Mouse (Mus musculus) urinary bladder, postnatal 25 days (tissue): ENCODE measurements around the gene Arxes2.
"Not testable (repeated sequence)": the region's sequence is repeated elsewhere in the genome, so short reads cannot be mapped to it uniquely, and the experiment has no call there.

ENCODE experiments used
- DNase-seq: peaks from one replicate; pipeline ENCODE4 v3.0.0; 2022; ENCODE audit warnings: low spot score

The Arxes2 gene

DNA sequence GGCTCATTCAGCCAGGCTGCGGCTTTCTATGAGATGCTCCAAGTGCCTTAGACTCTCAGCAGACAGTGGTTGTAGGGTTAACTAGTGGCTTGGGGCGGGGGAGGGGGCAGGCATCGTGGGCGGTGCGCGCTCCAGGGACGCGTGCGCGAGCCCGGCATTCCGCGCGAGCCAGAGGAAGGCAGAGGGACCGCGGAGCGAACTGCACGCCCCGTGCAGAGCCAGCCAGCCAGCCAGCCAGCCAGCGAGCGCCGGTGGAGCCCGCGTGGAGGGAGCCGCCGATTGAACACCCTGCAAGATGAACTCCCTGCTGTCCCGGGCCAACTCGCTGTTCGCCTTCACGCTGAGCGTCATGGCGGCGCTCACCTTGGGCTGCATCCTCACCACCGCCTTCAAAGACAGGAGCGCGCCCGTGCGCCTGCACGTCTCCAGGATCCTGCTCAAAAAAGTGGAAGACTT lies at the start of gene Arxes2:
Arxes2 (plus strand) TSS at position 161 of the 456 bp plus-strand sequence.
- DNase-seq, result not testable (repeated sequence)

DNA sequence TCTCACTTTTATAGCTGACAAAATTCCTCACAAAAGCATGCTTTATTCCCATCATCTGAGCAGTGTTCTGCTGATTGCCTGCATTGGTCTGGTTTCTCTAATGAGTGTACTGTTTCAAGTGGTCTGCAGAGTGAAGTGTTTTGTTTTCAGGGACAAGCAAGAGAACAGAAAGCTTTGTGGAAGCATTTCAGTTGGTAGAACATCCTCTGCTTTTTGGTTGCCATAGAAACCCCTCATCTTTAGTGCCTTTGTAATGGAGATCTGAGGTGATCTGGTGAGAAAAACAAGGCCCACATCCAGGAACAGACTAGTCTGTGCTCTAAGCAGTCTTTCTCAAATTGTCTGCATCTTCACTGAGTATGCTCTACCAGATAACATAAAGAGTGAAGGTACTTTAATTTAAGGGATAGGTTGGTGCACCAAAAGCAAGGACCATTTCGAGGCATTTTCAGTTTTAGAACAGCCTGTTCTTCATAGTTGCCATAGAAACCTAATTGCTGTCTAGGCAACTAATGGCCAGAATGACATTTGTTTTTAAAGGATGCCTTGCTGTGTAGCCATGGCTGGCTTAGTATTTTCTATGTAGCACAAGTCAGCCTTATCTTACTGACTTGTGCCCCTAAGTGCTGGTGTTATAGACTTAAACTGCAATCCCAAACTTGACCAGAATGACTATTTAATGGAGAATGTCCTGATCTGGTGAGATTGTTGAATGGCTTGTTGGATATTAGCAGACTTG lies 44.8 kb upstream of the Arxes2 start:
- no peak for DNase-seq

DNA sequence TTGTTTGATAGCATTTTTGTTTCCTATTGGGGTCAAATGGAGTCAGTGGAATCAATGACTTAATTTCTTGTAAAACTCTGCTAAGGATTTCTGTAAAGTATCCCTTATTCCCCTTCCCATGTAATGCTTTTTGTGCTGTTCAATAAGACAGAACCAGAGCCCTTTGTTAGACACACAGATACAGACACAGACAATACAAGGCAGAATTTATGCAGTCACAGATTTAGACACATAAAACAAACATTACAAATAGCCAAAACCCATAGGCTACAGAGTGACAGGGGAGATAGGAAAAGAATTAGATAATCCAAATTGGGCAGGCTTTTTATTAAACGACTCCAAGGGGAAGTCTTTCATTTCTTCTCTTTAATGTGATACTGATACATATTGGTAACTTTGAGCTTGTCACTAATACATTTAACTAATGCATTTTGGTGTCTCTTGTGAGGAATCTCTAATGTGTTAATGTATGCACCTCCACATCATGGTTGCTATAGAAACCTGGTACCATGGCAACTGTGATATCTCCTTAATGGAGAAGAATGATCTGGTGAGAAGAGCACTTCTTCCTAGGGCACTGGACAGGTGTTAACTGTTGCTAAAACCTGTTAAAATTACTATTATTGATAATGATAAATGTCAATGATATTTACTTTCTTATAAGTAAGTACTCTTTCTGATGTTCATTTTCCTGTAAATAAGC lies 36.5 kb upstream of the Arxes2 start:
- no peak for DNase-seq

DNA sequence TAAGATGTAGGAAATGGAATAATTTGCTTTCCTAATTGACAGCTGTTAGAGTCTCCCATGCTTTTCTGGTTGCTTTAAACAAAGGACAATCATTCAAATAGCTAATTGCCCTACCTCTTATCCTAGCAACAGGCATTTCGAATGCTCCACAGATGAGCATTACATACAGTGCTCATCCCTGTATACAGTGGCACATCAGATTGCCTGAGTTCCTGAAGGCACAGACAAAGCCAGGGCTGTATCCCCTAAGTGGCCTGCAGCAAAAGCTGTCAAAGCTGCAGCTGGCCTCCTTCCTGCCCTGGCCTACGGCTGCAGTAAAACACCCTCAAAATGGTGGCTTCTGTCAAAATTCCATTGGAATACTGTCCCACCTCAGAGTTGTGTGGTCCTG lies 35.9 kb upstream of the Arxes2 start:
- DNase-seq, result no peak

DNA sequence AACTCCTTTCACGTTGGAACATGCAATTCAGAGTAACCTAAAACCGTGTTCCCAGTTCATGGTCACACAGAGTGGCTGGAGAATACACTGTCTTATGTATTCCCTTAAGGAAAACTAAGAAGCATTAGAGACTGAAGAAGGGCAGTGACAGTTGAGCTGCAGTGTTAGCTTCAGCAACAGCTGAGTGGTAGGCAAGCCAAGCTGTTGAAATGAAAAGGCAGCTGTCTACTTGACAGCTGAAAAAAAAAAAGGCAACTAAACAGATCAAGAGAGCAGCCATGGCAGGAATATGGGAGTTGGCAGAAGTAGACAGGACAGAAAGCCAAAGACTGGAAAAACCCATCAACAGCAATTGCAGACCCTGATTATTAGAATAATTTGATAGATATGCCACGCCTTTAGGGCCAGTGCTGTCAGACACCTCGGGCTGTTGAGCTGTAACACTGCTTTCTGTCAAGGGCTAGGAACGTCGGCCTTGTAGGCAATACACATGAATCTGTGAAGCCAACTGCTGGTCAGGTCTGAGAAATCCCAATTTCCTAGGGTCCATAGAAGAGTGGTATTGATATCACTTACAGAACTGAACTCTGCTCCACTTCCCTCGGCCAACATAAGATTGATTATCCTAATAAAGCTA lies 34.9 kb upstream of the Arxes2 start:
- DNase-seq, result no peak

DNA sequence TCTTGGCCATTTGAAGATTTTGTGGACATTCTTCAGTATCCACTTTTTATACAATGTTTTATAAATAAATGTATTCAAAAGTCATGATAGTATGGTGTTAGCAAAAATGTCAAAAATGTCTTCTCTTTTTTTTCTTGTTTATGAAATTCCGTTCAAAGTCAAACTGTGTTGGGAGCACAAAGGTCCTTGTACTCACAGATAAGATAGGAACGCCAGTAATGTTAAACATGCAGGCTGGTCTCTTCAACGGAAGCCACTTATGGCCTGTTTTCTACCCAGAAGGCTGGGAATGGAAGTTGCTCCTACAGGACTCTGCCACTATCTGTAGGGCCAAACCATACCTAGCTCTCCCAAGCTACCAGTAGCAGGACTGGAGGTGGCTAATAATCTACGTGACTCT lies 34.1 kb upstream of the Arxes2 start:
- no peak for DNase-seq

DNA sequence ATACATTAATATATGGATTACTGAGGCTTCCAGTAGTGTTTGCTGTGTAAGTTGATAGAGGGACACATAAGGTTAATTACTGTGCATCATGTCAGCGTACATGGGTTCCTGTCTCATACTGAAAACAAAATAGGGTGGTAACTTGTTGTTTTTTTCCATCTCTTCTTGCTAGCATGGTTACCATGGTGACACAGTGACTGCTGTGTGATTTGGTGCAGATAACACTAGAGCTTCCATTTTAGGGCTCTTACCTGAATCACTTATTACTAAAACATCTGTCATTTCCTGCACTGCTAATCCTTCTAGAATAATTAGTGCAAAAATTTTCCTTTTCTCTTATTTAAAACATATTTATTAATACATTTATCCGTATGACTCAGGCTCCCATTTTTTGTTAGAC lies 31.3 kb upstream of the Arxes2 start:
- DNase-seq, result no peak

DNA sequence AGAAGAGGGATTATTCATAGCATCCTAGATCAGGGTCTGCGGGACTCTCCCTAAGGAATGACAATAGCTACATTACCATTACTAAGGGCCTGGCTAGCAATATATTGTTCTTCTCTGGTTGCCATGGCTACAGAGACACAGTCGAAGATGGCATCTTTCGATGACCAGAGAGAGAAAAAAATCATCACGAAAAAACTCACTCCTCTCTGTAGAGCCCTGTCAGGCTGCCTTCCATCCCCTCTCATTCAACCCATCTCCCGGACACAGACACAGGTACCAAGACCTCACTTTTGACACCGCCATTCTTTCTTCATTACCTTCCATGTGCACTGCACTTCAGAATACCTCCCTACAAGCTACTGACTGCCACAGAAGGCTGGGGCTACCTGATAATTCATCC lies 30.5 kb upstream of the Arxes2 start:
- no peak for DNase-seq

DNA sequence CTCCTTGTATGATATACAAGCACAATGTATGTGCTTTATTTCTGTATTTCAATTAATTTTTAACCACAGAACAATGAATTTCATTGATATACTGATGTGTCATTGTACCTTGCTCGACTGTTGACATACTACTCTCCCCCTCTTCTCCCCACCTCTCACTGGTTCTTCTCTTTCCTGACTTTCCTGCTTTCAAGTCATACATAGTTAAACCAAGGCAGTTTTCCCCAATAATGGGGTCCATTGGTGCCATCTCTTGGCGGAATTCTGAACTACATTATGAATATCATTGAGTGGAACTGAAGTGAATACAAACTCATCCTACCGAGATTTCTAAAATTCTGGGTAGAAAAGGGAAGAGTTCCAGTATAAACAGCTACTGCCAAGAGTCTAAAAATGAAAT lies 30.0 kb upstream of the Arxes2 start:
- DNase-seq, result peak; percentile 4

DNA sequence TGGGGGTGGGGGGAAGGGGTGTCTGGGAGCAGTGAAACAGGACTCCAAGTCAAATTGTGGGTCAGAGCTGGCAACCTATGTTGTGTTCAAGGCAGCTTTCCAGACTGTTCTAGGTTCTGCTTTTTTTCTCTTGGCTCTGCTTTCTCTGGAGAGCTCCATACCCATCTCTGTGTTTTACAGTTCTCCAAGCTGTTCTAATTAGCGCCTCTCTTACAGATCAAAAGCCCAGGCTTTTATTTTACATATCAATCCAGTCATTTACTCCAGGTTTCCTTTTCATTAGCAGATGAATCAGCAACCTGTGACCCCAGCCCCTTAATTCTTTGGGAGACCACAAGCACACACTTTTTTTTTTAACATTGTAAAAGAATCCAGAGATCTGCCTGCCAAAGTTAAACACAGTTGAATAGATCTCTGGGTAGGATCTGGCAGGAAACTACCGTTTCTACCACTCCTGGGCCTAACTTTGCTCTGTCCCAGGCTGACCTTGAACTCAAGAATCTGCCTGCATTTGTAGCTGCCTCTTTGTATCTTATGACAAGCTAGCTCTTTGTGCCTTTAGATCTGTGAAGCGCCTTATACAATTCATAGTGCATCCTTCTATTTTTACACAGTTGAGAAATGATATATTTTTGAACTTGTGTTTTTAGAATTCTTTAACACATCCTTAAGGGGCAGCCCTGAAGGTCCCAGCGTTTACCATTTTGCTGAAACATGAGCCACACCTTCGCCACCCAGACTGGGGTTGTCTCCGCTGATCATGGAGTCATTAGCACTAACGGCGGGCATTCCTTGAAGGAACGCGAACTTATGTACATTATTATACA lies 19.8 kb upstream of the Arxes2 start:
- DNase-seq, result no peak

DNA sequence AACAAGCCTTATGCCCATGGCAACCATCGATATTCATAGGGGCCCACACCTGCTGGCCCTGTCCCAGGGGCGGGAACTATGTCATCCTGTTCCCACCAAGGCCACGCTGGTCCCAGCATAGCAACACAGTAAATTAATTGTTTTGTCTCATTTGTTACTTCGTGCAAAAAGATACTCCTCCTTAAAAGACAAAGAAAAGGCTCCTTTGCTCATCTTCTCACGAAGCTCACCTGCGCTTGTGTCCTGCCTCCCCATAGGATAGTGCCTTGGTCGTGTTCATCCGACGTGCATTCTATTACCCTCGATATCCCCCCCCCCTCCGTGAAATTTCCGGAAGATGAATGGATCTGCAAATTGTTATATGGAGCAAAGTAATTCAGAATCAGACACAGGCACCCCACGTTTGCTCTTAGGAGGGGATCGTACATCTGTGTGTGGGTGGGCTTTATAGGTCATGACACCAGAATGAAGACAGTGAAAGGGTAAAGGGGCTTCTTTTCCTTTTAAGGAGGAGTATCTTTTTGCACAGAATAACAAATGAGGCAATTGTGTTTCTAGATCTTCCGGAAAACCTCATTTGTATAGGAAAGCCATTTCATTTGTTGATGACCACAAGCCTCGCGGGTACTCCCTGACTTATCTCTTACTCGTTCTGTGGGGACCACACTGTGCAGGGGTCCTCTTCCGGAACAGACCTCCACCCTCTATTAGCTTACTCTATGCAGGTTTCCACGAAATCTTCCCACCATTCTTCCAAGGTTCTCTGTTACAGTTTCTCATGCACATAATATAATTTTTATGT lies 19.0 kb upstream of the Arxes2 start:
- DNase-seq, result no peak

DNA sequence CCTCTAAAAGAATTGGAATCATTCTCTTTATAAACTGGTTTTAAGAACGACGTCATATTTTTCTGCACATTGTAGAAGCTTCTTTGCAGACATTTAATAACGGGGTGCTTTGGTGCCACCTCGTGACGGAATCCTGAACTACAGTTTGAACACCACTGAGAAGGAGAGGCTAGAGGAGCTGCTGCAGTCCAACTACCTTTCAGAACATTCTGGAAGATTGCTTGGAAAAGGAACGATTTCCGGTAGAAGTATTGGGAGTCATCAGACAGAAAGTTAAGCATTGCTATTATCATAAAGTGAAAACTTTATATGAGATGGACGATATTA lies 18.4 kb upstream of the Arxes2 start:
- peak; percentile 63 for DNase-seq

DNA sequence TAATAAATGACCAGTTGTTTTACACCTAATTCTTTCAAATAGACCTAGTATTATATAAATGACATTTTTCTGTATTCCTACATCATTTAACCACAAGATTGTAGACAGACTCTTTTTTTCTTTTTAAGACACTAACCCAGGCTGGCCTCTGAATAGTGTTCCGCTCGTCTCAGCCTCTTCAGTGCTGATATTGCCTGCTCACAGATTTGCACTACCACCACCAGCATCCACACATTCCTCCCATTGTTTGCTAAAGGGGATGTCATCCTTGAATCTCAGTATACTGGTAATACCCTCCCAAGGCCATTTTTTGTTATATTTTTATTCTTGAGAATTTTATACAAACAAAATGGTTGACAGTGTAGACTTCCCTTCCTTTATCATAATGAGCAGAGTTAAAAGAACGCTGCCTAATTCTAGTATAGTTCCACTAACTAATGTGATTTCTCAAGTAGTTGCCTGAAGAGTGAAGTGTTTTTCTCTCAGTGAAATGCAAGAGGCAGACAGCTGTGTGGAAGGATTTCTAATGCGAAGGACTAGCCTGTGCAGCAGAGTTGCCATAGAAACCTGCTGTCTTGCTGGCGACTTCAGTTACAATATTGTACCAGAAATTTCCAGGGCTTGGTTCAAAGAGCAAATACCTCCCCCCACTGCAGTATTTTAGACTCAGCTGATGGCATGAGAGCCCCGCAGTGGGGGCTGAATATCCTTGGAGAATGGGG lies 8.9 kb upstream of the Arxes2 start:
- DNase-seq, result no peak

DNA sequence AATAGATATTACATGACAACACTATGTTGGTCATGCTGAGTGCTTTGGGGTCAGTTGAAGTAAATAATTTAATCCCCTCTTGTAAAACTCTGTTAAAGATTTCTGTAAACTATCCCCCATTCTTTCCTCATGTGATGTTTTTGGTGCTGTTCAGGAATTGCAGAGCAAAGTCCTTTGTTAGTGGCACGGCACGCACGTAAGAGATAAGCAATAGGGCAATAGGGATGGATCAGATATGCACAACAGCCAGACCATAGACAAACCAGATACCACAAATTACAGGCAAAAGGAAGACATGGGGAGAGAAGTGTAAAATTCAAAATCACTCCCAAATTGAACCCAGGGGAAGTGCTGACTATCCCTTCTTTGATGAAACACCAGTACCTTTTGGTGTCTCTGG lies 7.4 kb upstream of the Arxes2 start:
- DNase-seq, result no peak

DNA sequence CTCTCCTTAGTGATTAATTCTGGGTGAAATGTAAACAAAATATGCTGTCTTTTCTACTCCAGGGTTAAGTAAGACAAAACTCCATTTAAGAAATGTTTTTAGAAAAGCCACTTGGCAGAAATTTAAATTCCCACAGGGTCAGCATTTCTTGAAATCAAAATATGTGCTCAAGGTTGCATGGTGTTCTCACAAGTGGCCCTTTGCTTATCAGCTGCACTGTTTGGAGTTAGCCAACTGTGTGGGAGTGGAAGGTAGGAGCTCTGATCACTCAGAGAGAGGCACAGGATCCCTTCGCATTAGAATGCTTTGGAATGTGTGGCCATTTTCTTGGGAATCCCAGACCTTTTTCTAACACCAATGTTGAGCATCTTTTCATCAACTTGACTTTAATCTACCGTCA lies 3.0 kb upstream of the Arxes2 start:
- DNase-seq, result no peak

DNA sequence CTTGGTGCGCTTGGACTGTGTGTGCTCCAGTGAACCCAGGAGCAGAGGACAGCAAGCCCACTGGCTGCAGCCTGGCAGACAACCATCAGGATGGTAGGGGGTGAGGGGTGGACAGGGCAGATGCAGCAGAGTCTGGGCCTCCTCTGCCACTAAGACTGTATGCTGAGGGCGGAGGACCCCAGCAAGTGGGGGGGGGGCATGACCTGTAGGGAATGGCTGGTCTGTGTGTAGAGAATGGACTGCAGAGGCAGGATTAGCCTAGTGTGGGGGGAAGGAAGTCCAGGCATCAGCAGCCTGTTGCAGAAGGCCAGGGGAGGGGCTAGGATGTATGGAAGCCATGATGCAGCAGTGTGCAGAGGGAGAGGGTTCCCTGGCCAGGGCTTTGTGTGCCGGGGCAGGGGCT lies 431 bp upstream of the Arxes2 start:
- DNase-seq, result not testable (repeated sequence)

DNA sequence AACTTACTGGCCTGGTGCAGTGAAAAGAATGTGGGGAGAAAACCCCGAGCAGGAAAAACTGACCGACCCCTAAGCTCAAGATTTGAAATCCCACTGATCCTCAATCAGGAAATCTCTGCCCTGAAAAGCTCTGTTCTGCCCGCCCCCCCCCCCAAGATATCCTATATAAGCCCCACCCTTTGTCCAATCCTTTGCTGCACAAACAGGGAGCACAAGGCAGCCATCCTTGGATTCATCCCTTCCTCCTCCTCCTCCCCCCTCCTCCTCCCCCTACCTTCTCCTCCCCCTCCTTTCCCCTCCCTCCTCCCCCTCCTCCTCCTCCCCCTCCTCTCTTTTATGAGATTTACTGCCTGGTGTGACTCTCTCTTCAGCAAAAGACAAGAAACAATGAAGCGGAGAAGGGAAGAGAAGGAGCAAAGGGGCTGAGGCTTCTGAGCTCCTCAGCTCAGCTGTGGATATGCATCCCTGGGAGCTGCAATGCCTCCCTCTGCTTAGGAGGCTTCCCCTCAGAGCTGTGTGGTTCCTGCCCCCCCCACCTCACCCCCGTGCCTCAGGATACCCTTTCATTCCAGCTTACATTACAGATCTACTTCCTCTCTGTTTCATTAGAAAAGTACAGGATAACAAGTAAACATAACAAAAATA lies 13.7 kb downstream of the Arxes2 start:
- no peak for DNase-seq

DNA sequence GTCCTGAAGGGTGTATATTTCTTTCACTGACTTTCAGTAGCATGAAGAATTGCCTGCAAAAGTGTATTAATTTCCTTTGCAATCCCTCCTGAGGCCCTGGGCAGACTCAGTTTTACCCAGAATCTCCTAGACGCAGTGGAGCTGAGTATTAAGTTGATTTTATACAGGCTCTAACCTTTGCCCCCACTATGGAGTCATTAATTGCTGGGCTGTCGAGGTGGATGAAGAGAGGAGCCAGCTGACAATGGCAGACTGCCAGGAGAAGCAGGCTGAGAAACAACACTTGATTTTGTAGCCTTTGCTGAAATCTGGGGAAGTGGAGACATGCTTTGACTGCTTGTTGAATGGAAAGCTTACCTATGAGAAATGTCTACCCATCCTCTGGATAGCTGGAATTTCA lies 20.8 kb downstream of the Arxes2 start:
- DNase-seq, result no peak

DNA sequence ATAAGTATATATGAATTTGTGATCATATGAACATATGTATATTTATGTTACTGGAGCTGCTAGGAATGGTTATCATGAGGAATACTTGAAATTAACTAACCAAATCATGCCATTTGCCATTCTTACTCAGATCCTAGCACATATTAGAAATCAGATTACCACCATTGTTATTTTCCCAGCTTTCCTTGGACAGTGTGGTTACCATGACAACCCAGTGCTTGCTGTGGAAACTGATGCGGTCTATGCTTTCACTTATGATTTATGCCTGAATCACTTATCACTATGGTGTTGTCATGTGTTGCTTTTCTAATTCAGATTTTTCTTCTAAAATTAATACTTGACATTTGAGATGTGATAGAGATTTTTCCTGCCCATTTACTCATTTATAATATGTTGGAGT lies 36.7 kb downstream of the Arxes2 start:
- DNase-seq, result no peak
